Mouse (Mus musculus): ENCODE data around the gene Lmod3.

Gene Lmod3

DNA sequence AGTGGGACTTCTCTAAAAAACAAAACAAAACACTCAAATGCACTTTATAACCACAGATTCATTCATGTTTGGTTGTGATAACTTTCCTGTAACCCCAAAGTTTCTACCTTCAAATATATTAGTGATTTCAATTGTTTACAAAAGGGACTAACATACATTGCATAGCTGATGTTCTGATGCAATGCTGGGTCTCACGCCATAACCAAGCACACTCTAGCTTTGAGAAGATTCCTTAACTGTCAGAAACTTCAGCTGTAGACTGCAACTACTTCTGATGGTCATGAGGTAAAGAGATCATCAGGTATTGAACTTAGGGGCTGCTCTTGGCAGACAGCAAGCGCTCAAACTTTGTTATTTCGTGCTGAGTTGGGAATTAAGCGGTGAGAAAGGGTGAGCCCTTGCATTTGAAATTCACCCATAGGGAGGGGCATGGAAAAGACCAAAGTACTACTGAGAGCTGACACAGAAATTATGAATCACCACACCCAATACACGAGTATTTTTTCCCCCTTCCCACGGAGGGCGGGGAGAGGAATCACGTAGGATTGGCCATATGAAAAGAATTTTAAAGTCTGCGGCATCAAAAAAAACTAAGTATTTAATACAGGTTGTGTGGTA, 48.2 kb downstream of the Lmod3 start:
- no peak for DNase-seq (ENCODE audit: low read depth in 2 of 2, low spot score in 2 of 2)

DNA sequence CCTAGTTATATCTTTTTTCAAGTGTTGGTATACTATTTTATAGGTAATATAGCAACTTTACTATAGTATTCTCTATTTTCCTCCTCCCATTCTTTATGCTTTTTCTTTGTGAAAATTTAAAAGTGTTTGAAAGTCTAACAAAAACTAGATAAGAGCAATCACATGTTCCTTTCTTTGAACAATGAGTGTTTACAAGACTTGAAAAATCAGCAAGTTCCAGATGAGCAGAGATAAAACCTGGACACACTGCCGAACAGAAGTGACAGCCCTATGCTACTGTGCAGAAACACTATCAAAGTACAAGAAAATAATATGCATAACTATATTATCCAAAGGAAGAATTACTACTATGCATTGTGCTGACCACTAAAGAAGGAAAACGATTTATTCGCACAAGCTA, 50.1 kb downstream of the Lmod3 start:
- no peak for DNase-seq (ENCODE audit: low read depth in 2 of 2, low spot score in 2 of 2)

DNA sequence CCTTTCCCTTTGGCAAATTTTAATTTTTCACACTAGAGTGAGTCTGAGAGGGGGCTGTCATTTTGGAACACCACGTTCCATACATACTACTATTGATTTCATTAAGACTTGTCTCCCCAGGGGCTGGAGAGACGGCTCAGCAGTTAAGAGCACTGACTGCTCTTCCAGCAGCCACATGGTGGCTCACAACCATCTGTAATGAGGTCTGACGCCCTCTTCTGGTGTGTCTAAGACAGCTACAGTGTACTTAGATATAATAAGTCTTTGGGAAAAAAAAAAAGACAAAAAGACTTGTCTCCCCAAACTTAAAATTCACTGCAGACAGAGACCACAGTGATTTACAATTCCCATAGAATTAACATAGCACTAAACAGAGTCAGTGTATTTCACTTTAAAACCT, 52.1 kb downstream of the Lmod3 start:
- DNase-seq (ENCODE audit: low read depth in 2 of 2, low spot score in 2 of 2), result no peak

Data from CD8-positive naive resting alpha-beta T cell, adult 2 months (primary cell).